Mouse (Mus musculus): ENCODE measurements around the gene 6430571L13Rik.
"Not testable (repeated sequence)": the region's sequence is repeated elsewhere in the genome, so short reads cannot be mapped to it uniquely, and the experiment has no call there.

6430571L13Rik gene

GRCm38 (mm10) chr9:107340267-107340859 lies at the start of gene 6430571L13Rik:
Gene 6430571L13Rik (plus strand): TSS chr9:107340602.
- peak; percentile 96 for DNase-seq

- peak; percentile 84 for DNase-seq
These were observed 49.5 kb upstream of the 6430571L13Rik start for GRCm38 (mm10) chr9:107290897-107291296.

- DNase-seq: peak; percentile 87
These were observed 46.2 kb upstream of the 6430571L13Rik start for GRCm38 (mm10) chr9:107294249-107294648.

- no peak for DNase-seq
These were observed 44.8 kb upstream of the 6430571L13Rik start for GRCm38 (mm10) chr9:107295616-107296015.

GRCm38 (mm10) chr9:107296016-107296040 lies 44.6 kb upstream of the 6430571L13Rik start, which contains the start of gene Cish:
Gene Cish (plus strand): TSS chr9:107296026.
- DNase-seq: no peak

GRCm38 (mm10) chr9:107296041-107296440 lies 44.4 kb upstream of the 6430571L13Rik start:
- no peak for DNase-seq

GRCm38 (mm10) chr9:107296501-107296965 lies 43.9 kb upstream of the 6430571L13Rik start:
- peak; percentile 87 for DNase-seq

- DNase-seq: no peak
These were observed 43.3 kb upstream of the 6430571L13Rik start for GRCm38 (mm10) chr9:107297059-107297458.

- no peak for DNase-seq
These were observed 42.7 kb upstream of the 6430571L13Rik start for GRCm38 (mm10) chr9:107297658-107298057.

- no peak for DNase-seq
These were observed 42.2 kb upstream of the 6430571L13Rik start for GRCm38 (mm10) chr9:107298059-107298780.

- DNase-seq: no peak
These were observed 41.5 kb upstream of the 6430571L13Rik start for GRCm38 (mm10) chr9:107298876-107299275.

GRCm38 (mm10) chr9:107299783-107300182 lies 40.6 kb upstream of the 6430571L13Rik start:
- DNase-seq: no peak

GRCm38 (mm10) chr9:107300224-107300973 lies 40.0 kb upstream of the 6430571L13Rik start:
- DNase-seq: no peak

- no peak for DNase-seq
These were observed 38.7 kb upstream of the 6430571L13Rik start for GRCm38 (mm10) chr9:107301554-107302331.

GRCm38 (mm10) chr9:107302592-107302991 lies 37.8 kb upstream of the 6430571L13Rik start:
- no peak for DNase-seq

GRCm38 (mm10) chr9:107303121-107303820 lies 37.1 kb upstream of the 6430571L13Rik start:
- DNase-seq: no peak

GRCm38 (mm10) chr9:107303900-107304299 lies 36.5 kb upstream of the 6430571L13Rik start:
- DNase-seq: no peak

- DNase-seq: no peak
These were observed 36.0 kb upstream of the 6430571L13Rik start for GRCm38 (mm10) chr9:107304383-107304782.

GRCm38 (mm10) chr9:107305012-107305411 lies 35.4 kb upstream of the 6430571L13Rik start:
- DNase-seq: no peak

GRCm38 (mm10) chr9:107305601-107306542 lies 34.5 kb upstream of the 6430571L13Rik start:
- DNase-seq: no peak

- DNase-seq: not testable (repeated sequence)
These were observed 33.7 kb upstream of the 6430571L13Rik start for GRCm38 (mm10) chr9:107306673-107307072.

Measured in right cerebral cortex, postnatal 4 days (tissue).